Mouse (Mus musculus) liver, embryonic 15.5 days (tissue): ENCODE measurements around the gene D5Ertd579e. TPM values are rescaled to one million over a fixed set of nuclear protein-coding genes. Genes with fewer than 3 reads are reported as not detected.

ENCODE experiments used
- ATAC-seq: fragments of 200-750 bp; cut with Nextera tagmentation; 2 replicates; pipeline ENCODE4 v1.8.0; 2017; ENCODE audit warnings: moderate number of reproducible peaks, mild to moderate bottlenecking, moderate library complexity; ENCODE audit not compliant: insufficient read depth
- H3K27ac ChIP-seq: fragments of 300-500 bp; sonication (generic); replicated peaks from 2 replicates; pipeline ENCODE4 v1.5.1; 2015; ENCODE audit warnings: mild to moderate bottlenecking, inconsistent platforms
- H3K27me3 ChIP-seq: fragments of 300-500 bp; sonication (generic); 2 replicates; pipeline ENCODE4 v1.6.1; 2015; ENCODE audit warnings: mild to moderate bottlenecking, inconsistent platforms
- H3K36me3 ChIP-seq: fragments of 300-500 bp; sonication (generic); replicated peaks from 2 replicates; pipeline ENCODE4 v1.6.1; 2015; ENCODE audit warnings: moderate library complexity, mild to moderate bottlenecking, inconsistent platforms
- H3K4me1 ChIP-seq: fragments of 300-500 bp; sonication (generic); replicated peaks from 2 replicates; pipeline ENCODE4 v1.6.1; 2015; ENCODE audit warnings: inconsistent platforms
- H3K4me2 ChIP-seq: fragments of 300-500 bp; sonication (generic); 2 replicates; pipeline ENCODE4 v1.6.1; 2015; ENCODE audit warnings: moderate library complexity, mild to moderate bottlenecking, inconsistent platforms
- H3K4me3 ChIP-seq: fragments of 300-500 bp; sonication (generic); replicated peaks from 2 replicates; pipeline ENCODE4 v1.5.1; 2015; ENCODE audit warnings: mild to moderate bottlenecking, inconsistent platforms
- H3K9ac ChIP-seq: fragments of 300-500 bp; sonication (generic); 2 replicates; pipeline ENCODE4 v1.6.1; 2015; ENCODE audit warnings: moderate library complexity, mild to moderate bottlenecking, inconsistent platforms
- H3K9me3 ChIP-seq: fragments of 300-500 bp; sonication (generic); replicated peaks from 2 replicates; pipeline ENCODE4 v1.6.1; 2016; ENCODE audit warnings: inconsistent platforms
- WGBS: fragments of 180-500 bp; shearing (Covaris S2); methylation state at CpG from one replicate; pipeline ENCODE4 v1.1.7; 2015; ENCODE audit warnings: mixed read lengths; ENCODE audit not compliant: insufficient replicate concordance; 5-methylcytosine and 5-hydroxymethylcytosine counted together
- polyA plus RNA-seq: library from polyadenylated mRNA; unstranded; fragments of >200 nt; fragmentation: Nextera tagmentation; extraction: Ambion mirVana; gene quantifications from 2 replicates; pipeline ENCODE4 v1.2.1, GENCODE M21; 2015

D5Ertd579e gene
- polyA plus RNA-seq, 1 experiment from 2014 or later: 22.2 TPM

GRCm38 (mm10) chr5:36556906-36557305 is 138.9 kb downstream of the D5Ertd579e start:
- H3K4me1 ChIP-seq: peaks cover 33% of the 10 kb centered on the region
- 86% methylated on average over 3 of the region's 3 CpGs for WGBS
- no peak overlapping the region for H3K4me3 ChIP-seq
- H3K27me3 ChIP-seq: no peaks in the 10 kb centered on the region
- no peaks in the 10 kb centered on the region for H3K9me3 ChIP-seq
- no peak overlapping the region for H3K27ac ChIP-seq
- ATAC-seq: no peak
- no peak overlapping the region for H3K9ac ChIP-seq
- H3K4me2 ChIP-seq: no peak overlapping the region
- no peaks in the 10 kb centered on the region for H3K36me3 ChIP-seq

GRCm38 (mm10) chr5:36556289-36556688 is 139.5 kb downstream of the D5Ertd579e start:
- ATAC-seq: no peak
- Histone ChIP-seq H3K9ac (no peak overlapping the region), H3K4me2 (no peak overlapping the region)

GRCm38 (mm10) chr5:36554496-36554895 is 141.3 kb downstream of the D5Ertd579e start:
- no peak overlapping the region for H3K9ac ChIP-seq
- no peak overlapping the region for H3K27ac ChIP-seq
- H3K4me1 ChIP-seq: peaks cover 21% of the 10 kb centered on the region
- H3K36me3 ChIP-seq: no peaks in the 10 kb centered on the region
- 67% methylated on average over 5 of the region's 5 CpGs for WGBS
- H3K9me3 ChIP-seq: no peaks in the 10 kb centered on the region
- no peak for ATAC-seq
- no peaks in the 10 kb centered on the region for H3K27me3 ChIP-seq
- no peak overlapping the region for H3K4me3 ChIP-seq
- no peak overlapping the region for H3K4me2 ChIP-seq

More at GRCm38 (mm10) chr5:36556289-36556688, 139.5 kb downstream of the D5Ertd579e start:
- WGBS: 69% methylated on average over 4 of the region's 4 CpGs
- no peaks in the 10 kb centered on the region for H3K9me3 ChIP-seq
- peaks cover 27% of the 10 kb centered on the region for H3K4me1 ChIP-seq
- no peaks in the 10 kb centered on the region for H3K36me3 ChIP-seq
- no peak overlapping the region for H3K4me3 ChIP-seq
- no peak overlapping the region for H3K27ac ChIP-seq
- no peaks in the 10 kb centered on the region for H3K27me3 ChIP-seq

GRCm38 (mm10) chr5:36553886-36554285 is 141.9 kb downstream of the D5Ertd579e start:
- Histone ChIP-seq H3K4me1 (peaks cover 21% of the 10 kb centered on the region), H3K27me3 (no peaks in the 10 kb centered on the region), H3K4me2 (no peak overlapping the region), H3K9ac (no peak overlapping the region), H3K27ac (no peak overlapping the region), H3K4me3 (no peak overlapping the region), H3K9me3 (no peaks in the 10 kb centered on the region), H3K36me3 (no peaks in the 10 kb centered on the region)
- no peak for ATAC-seq
- 47% methylated on average over 4 of the region's 4 CpGs for WGBS

- Histone ChIP-seq H3K9me3 (no peaks in the 10 kb centered on the region), H3K36me3 (no peaks in the 10 kb centered on the region), H3K4me1 (peaks cover 19% of the 10 kb centered on the region), H3K27me3 (no peaks in the 10 kb centered on the region), H3K27ac (no peak overlapping the region), H3K4me2 (no peak overlapping the region), H3K9ac (no peak overlapping the region), H3K4me3 (no peak overlapping the region)
- ATAC-seq: no peak
- 54% methylated on average over 2 of the region's 2 CpGs for WGBS
These were observed 142.7 kb downstream of the D5Ertd579e start for GRCm38 (mm10) chr5:36553056-36553606.

- no peaks in the 10 kb centered on the region for H3K27me3 ChIP-seq
- no peaks in the 10 kb centered on the region for H3K36me3 ChIP-seq
- no peak overlapping the region for H3K4me2 ChIP-seq
- H3K9ac ChIP-seq: no peak overlapping the region
- no peaks in the 10 kb centered on the region for H3K9me3 ChIP-seq
- 85% methylated on average over 4 of the region's 4 CpGs for WGBS
- no peak for ATAC-seq
- H3K27ac ChIP-seq: no peak overlapping the region
- H3K4me3 ChIP-seq: no peak overlapping the region
- peaks cover 13% of the 10 kb centered on the region for H3K4me1 ChIP-seq
These were observed 143.4 kb downstream of the D5Ertd579e start for GRCm38 (mm10) chr5:36552391-36552790.

Other genes with a start within 250 kb of the D5Ertd579e start
- gene Grpel1, start 231.0 kb downstream of the D5Ertd579e start, polyA plus RNA-seq: 36.9 and 37.0 TPM in 2 replicates
- 0.74 and 1.1 TPM in 2 replicates for gene Tada2b, start 211.7 kb downstream of the D5Ertd579e start, polyA plus RNA-seq
- gene Ccdc96, start 211.4 kb downstream of the D5Ertd579e start, polyA plus RNA-seq: 0.07 and 0.09 TPM in 2 replicates
- 9.0 and 9.5 TPM in 2 replicates for gene Tbc1d14, start 102.7 kb downstream of the D5Ertd579e start, polyA plus RNA-seq
- 15.9 and 16.3 TPM in 2 replicates for gene Bloc1s4, start 52.6 kb upstream of the D5Ertd579e start, polyA plus RNA-seq
- gene Mrfap1, start 100.7 kb upstream of the D5Ertd579e start, polyA plus RNA-seq: 144 and 145 TPM in 2 replicates
- 16.1 and 18.0 TPM in 2 replicates for gene Man2b2, start 134.6 kb upstream of the D5Ertd579e start, polyA plus RNA-seq
- not detected in 2 replicates for gene Ppp2r2c, start 172.5 kb upstream of the D5Ertd579e start, polyA plus RNA-seq